Mouse (Mus musculus) limb, embryonic 14.5 days (tissue): Measurements from ENCODE around the gene Rpl38. TPM values are rescaled to one million over a fixed set of nuclear protein-coding genes. Genes with fewer than 3 reads are reported as not detected.

Experiments
- ATAC-seq: fragments of 200-750 bp; cut with Nextera tagmentation; 2 replicates; pipeline ENCODE4 v1.8.0; 2017; ENCODE audit warnings: low read depth, moderate number of reproducible peaks, moderate TSS enrichment; ENCODE audit not compliant: low FRiP score
- DNase-seq: peaks from one replicate; pipeline ENCODE4 v3.0.0-alpha.2; 2015; ENCODE audit warnings: low spot score
- H3K27ac ChIP-seq: fragments of 300-500 bp; sonication (generic); replicated peaks from 2 replicates; pipeline ENCODE4 v1.5.1; 2014; ENCODE audit warnings: low read depth, mild to moderate bottlenecking, low read length, moderate library complexity, mixed read lengths
- H3K27me3 ChIP-seq: fragments of 300-500 bp; sonication (generic); 2 replicates; pipeline ENCODE4 v1.6.1; 2014; ENCODE audit warnings: low read length, mixed read lengths; ENCODE audit not compliant: control insufficient read depth, insufficient read depth
- H3K36me3 ChIP-seq: fragments of 300-500 bp; sonication (generic); 2 replicates; pipeline ENCODE4 v1.6.1; 2014; ENCODE audit warnings: mild to moderate bottlenecking, low read length, moderate library complexity, mixed read lengths; ENCODE audit not compliant: control insufficient read depth, insufficient read depth
- H3K4me1 ChIP-seq: fragments of 300-500 bp; sonication (generic); 2 replicates; pipeline ENCODE4 v1.6.1; 2014; ENCODE audit warnings: antibody characterized with exemption, low read length, mixed read lengths; ENCODE audit not compliant: control insufficient read depth, insufficient read depth
- H3K4me2 ChIP-seq: fragments of 300-500 bp; sonication (generic); replicated peaks from 2 replicates; pipeline ENCODE4 v1.6.1; 2014; ENCODE audit warnings: low read depth, mild to moderate bottlenecking, low read length, moderate library complexity; ENCODE audit not compliant: severe bottlenecking
- H3K4me3 ChIP-seq: fragments of 300-500 bp; sonication (generic); replicated peaks from 2 replicates; pipeline ENCODE4 v1.5.1; 2014; ENCODE audit warnings: low read length
- H3K9ac ChIP-seq: fragments of 300-500 bp; sonication (generic); 2 replicates; pipeline ENCODE4 v1.6.1; 2014; ENCODE audit warnings: mild to moderate bottlenecking, low read depth, low read length, moderate library complexity; ENCODE audit not compliant: severe bottlenecking
- H3K9me3 ChIP-seq: fragments of 300-500 bp; sonication (generic); 2 replicates; pipeline ENCODE4 v1.6.1; 2016; ENCODE audit warnings: low read length; ENCODE audit not compliant: control insufficient read depth
- POLR2A ChIP-seq: fragments of 200-500 bp; IDR thresholded peaks from 2 replicates; pipeline ENCODE4 v1.8.0; 2012; ENCODE audit warnings: inconsistent platforms, mild to moderate bottlenecking, moderate library complexity, borderline replicate concordance; ENCODE audit not compliant: insufficient read depth, insufficient read length; ENCODE audit errors: extremely low read depth
- WGBS: fragments of 180-500 bp; shearing (Covaris S2); extraction: QIAGEN DNeasy Blood & Tissue Kit; methylation state at CpG from one replicate; pipeline ENCODE4 v1.1.7; 2014; 5-methylcytosine and 5-hydroxymethylcytosine counted together
- polyA plus RNA-seq, 2 experiments: library from polyadenylated mRNA; depleted of rRNA in 1 of 2; stranded (reverse) in 1 of 2; unstranded in 1 of 2; fragments of >200 nt; fragmentation: Nextera tagmentation in 1 of 2; extraction: Ambion mirVana in 1 of 2; gene quantifications; 2 replicates each; pipeline versions ENCODE4 v1.2.1 to v1.2.3; 2012 to 2014

Gene Rpl38
- polyA plus RNA-seq, 2 experiments = 1,139 to 2,419 TPM

DNA sequence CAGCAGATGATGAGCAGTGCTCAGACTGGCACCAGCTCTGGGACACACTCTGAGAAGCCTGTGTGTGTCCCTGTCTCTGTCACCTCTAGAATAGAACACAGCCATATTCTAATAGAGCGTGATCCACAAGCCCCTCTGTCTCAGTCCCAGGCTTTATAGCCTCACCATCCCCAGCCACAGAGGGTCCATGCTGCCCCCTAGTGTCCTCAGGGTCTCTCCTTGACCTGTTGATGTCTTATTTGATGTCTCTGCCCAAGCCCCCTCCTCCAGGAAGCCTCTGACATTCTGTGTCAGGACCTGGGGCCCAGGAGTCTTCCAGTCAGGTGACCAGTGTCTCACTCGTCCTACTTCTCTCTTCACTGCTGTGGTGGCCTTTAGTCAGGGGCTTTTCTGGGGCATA is 24.2 kb upstream of the Rpl38 start:
- H3K36me3 ChIP-seq = no peaks in the 10 kb centered on the region
- peaks cover 10% of the 10 kb centered on the region; the same call in 1 of the 2 replicates for H3K4me1 ChIP-seq
- H3K4me3 ChIP-seq = no peak overlapping the region
- H3K27ac ChIP-seq = no peak overlapping the region
- H3K9me3 ChIP-seq = peaks cover 4% of the 10 kb centered on the region; the same call in 1 of the 2 replicates
- H3K9ac ChIP-seq = no peak overlapping the region
- WGBS = 42% methylated on average over 2 of the region's 2 CpGs
- no peaks in the 10 kb centered on the region for H3K27me3 ChIP-seq
- ATAC-seq = no peak
- DNase-seq = no peak
- H3K4me2 ChIP-seq = no peak overlapping the region
- TF ChIP-seq POLR2A = no peak

DNA sequence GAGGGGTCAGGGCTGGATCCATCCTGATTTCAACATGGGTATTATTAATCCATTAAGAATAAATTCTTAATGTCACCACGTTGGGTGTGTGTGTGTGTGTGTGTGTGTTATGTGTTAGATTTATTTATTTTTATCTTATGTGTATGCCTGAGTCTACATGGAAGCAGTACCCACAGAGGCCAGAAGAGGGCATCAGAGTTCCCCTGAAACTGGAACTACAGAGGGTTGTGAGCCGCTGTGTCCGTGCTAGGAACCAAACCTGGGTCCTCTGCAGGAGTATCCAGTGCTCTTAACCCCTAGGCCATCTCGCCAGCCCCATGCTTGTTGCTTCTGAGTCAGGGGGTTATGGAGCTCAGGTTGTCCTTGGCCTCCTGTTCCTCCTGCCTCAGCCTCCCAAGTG is 18.8 kb upstream of the Rpl38 start:
- Histone ChIP-seq H3K36me3 (no peaks in the 10 kb centered on the region), H3K4me3 (no peak overlapping the region), H3K9ac (no peak overlapping the region), H3K27ac (no peak overlapping the region), H3K4me2 (no peak overlapping the region), H3K9me3 (peaks cover 4% of the 10 kb centered on the region; the same call in 1 of the 2 replicates), H3K4me1 (no peaks in the 10 kb centered on the region), H3K27me3 (no peaks in the 10 kb centered on the region)
- WGBS = 65% methylated on average over 4 of the region's 4 CpGs
- no peak for DNase-seq
- TF ChIP-seq POLR2A = no peak
- ATAC-seq = no peak

DNA sequence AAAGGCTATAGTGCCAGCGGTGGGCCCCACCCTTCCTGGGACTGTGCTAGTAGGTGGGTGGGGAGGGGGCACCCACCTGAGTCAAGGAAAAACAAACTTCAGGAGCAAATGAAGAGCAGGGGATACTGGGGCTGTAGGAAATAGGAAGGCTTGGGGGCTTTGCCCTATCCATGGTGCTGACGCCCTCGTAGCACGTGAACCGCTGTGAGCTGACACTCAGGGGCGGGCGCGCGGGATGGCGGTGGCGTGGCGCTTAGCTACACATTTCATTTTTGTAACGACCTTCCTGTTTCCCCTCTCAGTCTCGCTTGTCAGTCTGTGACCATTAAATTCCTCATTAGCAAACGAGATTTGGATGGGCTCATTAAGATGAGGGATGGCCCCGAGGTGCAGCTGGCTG is 15.8 kb upstream of the Rpl38 start:
- H3K9me3 ChIP-seq = no peaks in the 10 kb centered on the region
- no peak for TF ChIP-seq POLR2A
- H3K4me3 ChIP-seq = no peak overlapping the region
- no peaks in the 10 kb centered on the region for H3K36me3 ChIP-seq
- DNase-seq (peak; percentile 63), ATAC-seq (no peak)
- H3K27me3 ChIP-seq = no peaks in the 10 kb centered on the region
- no peak overlapping the region for H3K4me2 ChIP-seq
- H3K27ac ChIP-seq = no peak overlapping the region
- 5% methylated on average over 16 of the region's 16 CpGs for WGBS
- H3K4me1 ChIP-seq = no peaks in the 10 kb centered on the region
- H3K9ac ChIP-seq = no peak overlapping the region

DNA sequence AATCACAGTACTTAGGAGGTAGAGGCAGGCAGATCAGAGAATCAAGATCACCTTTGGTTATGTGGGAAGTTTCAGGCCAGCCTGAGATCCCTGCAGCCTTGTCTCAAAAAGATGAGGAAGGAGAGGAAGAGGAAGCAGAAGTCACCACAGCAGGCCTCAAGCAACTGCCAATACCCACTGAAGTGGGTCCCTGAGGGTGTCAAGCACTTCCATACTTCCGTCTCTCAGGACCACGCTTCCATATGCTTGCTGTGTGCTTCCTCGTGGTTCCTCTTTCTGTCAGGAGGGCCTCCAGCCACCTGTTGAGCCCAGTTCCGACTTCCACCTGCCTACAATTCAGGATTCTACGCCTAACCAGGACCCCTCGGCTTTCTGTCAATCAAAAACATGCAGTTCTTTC is 14.7 kb upstream of the Rpl38 start:
- Histone ChIP-seq H3K36me3 (no peaks in the 10 kb centered on the region), H3K4me3 (no peak overlapping the region), H3K9me3 (no peaks in the 10 kb centered on the region), H3K4me2 (no peak overlapping the region), H3K4me1 (no peaks in the 10 kb centered on the region), H3K9ac (no peak overlapping the region), H3K27me3 (no peaks in the 10 kb centered on the region), H3K27ac (no peak overlapping the region)
- ATAC-seq (no peak), DNase-seq (no peak)
- no peak for TF ChIP-seq POLR2A
- WGBS = 74% methylated on average over 6 of the region's 6 CpGs

DNA sequence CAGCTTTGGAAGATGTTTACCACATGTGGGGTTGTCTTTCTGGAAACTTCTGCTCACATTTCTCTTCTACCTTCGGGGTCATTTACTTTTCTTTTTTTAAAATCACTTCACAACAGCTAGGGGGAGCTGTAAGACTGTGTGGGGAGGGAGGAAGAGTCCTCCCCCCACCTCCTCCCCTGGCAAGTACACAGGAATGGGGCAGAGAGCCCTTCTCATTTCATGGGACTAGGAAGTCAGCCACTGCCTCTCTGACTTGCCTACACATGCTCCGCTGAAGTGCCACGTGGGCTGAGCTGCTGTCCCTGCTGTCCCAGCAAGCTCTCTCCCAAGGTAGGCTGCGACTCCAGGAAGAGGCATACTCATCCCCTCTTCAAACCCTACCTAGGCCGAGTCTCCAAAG is 13.8 kb upstream of the Rpl38 start:
- Histone ChIP-seq H3K36me3 (no peaks in the 10 kb centered on the region), H3K9me3 (no peaks in the 10 kb centered on the region), H3K4me3 (no peak overlapping the region), H3K4me1 (no peaks in the 10 kb centered on the region), H3K27ac (no peak overlapping the region), H3K27me3 (no peaks in the 10 kb centered on the region), H3K4me2 (no peak overlapping the region), H3K9ac (no peak overlapping the region)
- no peak for TF ChIP-seq POLR2A
- WGBS = 48% methylated on average over 5 of the region's 5 CpGs
- DNase-seq (no peak), ATAC-seq (no peak)
